Mouse (Mus musculus) intestine, embryonic 16.5 days (tissue): ENCODE results near the gene Cxcr5. TPM values are rescaled to one million over a fixed set of nuclear protein-coding genes. Genes with fewer than 3 reads are reported as not detected.
A peak's percentile ranks its signal among the peaks of the same experiment; 100 is the strongest.
"Not testable (repeated sequence)": the region's sequence is repeated elsewhere in the genome, so short reads cannot be mapped to it uniquely, and the experiment has no call there.

Experiments
- ATAC-seq: fragments of 200-750 bp; cut with Nextera tagmentation; 2 replicates; pipeline ENCODE4 v1.8.0; 2017; ENCODE audit warnings: moderate TSS enrichment, moderate library complexity
- H3K27ac ChIP-seq: fragments of 300-500 bp; sonication (generic); 2 replicates; pipeline ENCODE4 v1.5.1; 2014; ENCODE audit warnings: mild to moderate bottlenecking, low read length
- H3K27me3 ChIP-seq: fragments of 300-500 bp; sonication (generic); replicated peaks from 2 replicates; pipeline ENCODE4 v1.6.1; 2014; ENCODE audit warnings: low read length, control low read depth, mixed read lengths; ENCODE audit not compliant: control insufficient read depth, insufficient read depth
- H3K36me3 ChIP-seq: fragments of 300-500 bp; sonication (generic); 2 replicates; pipeline ENCODE4 v1.6.1; 2014; ENCODE audit warnings: low read length, control low read depth; ENCODE audit not compliant: control insufficient read depth, insufficient read depth
- H3K4me1 ChIP-seq: fragments of 300-500 bp; sonication (generic); 2 replicates; pipeline ENCODE4 v1.6.1; 2014; ENCODE audit warnings: low read length, control low read depth, mixed read lengths; ENCODE audit not compliant: control insufficient read depth, insufficient read depth
- H3K4me2 ChIP-seq: fragments of 300-500 bp; sonication (generic); 2 replicates; pipeline ENCODE4 v1.6.1; 2014; ENCODE audit warnings: low read depth, low read length, control low read depth
- H3K4me3 ChIP-seq: fragments of 300-500 bp; sonication (generic); 2 replicates; pipeline ENCODE4 v1.5.1; 2014; ENCODE audit warnings: mild to moderate bottlenecking, low read length
- H3K9ac ChIP-seq: fragments of 300-500 bp; sonication (generic); 2 replicates; pipeline ENCODE4 v1.6.1; 2014; ENCODE audit warnings: low read depth, low read length
- H3K9me3 ChIP-seq: fragments of 300-500 bp; sonication (generic); 2 replicates; pipeline ENCODE4 v1.6.1; 2016; ENCODE audit warnings: low read length, control low read depth; ENCODE audit not compliant: control insufficient read depth
- WGBS: fragments of 180-500 bp; shearing (Covaris S2); extraction: QIAGEN DNeasy Blood & Tissue Kit; methylation state at CpG from one replicate; pipeline ENCODE4 v1.1.7; 2014; 5-methylcytosine and 5-hydroxymethylcytosine counted together
- polyA plus RNA-seq: library from polyadenylated mRNA; unstranded; fragments of >200 nt; fragmentation: Nextera tagmentation; extraction: Ambion mirVana; gene quantifications from 2 replicates; pipeline ENCODE4 v1.2.1, GENCODE M21; 2015

Cxcr5 gene
- polyA plus RNA-seq, 1 experiment from 2014 or later = 1.1 TPM

DNA sequence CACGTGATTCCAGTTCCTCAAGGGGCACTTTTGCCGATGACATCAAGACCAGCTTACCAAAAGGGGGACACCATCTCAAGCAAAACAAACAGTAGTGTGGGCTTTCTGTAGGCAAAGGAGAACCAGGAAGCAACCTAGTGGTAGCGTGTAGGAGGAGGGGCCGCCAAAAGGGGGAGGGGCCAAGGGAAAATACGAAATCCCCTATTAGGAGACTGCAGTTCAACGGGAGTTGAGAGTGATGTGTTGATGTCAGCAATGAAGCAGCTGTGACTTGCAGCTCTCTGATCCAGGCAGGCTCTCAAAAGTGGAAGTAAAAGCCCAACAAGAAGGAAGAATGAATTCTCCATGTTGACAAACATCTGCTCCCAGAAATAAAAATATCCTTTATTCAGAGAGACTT is 17.7 kb upstream of the Cxcr5 start:
- peak overlapping the region; percentile 23 for H3K4me2 ChIP-seq
- WGBS = 34% methylated on average over 6 of the region's 6 CpGs
- 0 out of 2 replicates have a peak overlapping the region, but pooled peaks have one; percentile 27 for H3K9ac ChIP-seq
- no peaks in the 10 kb centered on the region for H3K4me1 ChIP-seq
- ATAC-seq = 0 out of 2 replicates have a peak, but pooled peaks have one; percentile 24
- no peaks in the 10 kb centered on the region for H3K36me3 ChIP-seq
- no peak overlapping the region for H3K27ac ChIP-seq
- H3K9me3 ChIP-seq = peaks cover 8% of the 10 kb centered on the region
- no peaks in the 10 kb centered on the region for H3K27me3 ChIP-seq
- H3K4me3 ChIP-seq = peak overlapping the region; percentile 3; the same call in 1 of the 2 replicates

- H3K4me3 ChIP-seq, H3K4me2 ChIP-seq, H3K9ac ChIP-seq, ATAC-seq, H3K36me3 ChIP-seq, H3K9me3 ChIP-seq, H3K27me3 ChIP-seq, H3K4me1 ChIP-seq, H3K27ac ChIP-seq: not testable (repeated sequence)
- WGBS = 87% methylated on average over 7 of the region's 7 CpGs
Observed at GRCm38 (mm10) chr9:44576046-44576445, 14.4 kb upstream of the Cxcr5 start.

GRCm38 (mm10) chr9:44575095-44575494 is 13.4 kb upstream of the Cxcr5 start:
- 90% methylated on average over 2 of the region's 2 CpGs for WGBS
- ATAC-seq = no peak

GRCm38 (mm10) chr9:44573306-44573705 is 11.6 kb upstream of the Cxcr5 start:
- WGBS = 71% methylated on average over 4 of the region's 4 CpGs
- no peak for ATAC-seq
- Histone ChIP-seq H3K27me3 (no peaks in the 10 kb centered on the region), H3K9ac (no peak overlapping the region), H3K4me3 (no peak overlapping the region), H3K27ac (no peak overlapping the region), H3K4me2 (no peak overlapping the region), H3K36me3 (no peaks in the 10 kb centered on the region), H3K9me3 (no peaks in the 10 kb centered on the region), H3K4me1 (no peaks in the 10 kb centered on the region)

More at GRCm38 (mm10) chr9:44575095-44575494, 13.4 kb upstream of the Cxcr5 start:
- H3K36me3 ChIP-seq = no peaks in the 10 kb centered on the region
- H3K4me3 ChIP-seq = no peak overlapping the region
- H3K9ac ChIP-seq = no peak overlapping the region
- no peaks in the 10 kb centered on the region for H3K27me3 ChIP-seq
- H3K9me3 ChIP-seq = no peaks in the 10 kb centered on the region
- H3K27ac ChIP-seq = no peak overlapping the region
- no peaks in the 10 kb centered on the region for H3K4me1 ChIP-seq
- H3K4me2 ChIP-seq = no peak overlapping the region

GRCm38 (mm10) chr9:44570939-44571382 is 9.3 kb upstream of the Cxcr5 start:
- 82% methylated on average over 12 of the region's 12 CpGs for WGBS
- no peaks in the 10 kb centered on the region for H3K27me3 ChIP-seq
- ATAC-seq = no peak
- no peak overlapping the region for H3K27ac ChIP-seq
- no peaks in the 10 kb centered on the region for H3K9me3 ChIP-seq
- no peak overlapping the region for H3K9ac ChIP-seq
- no peak overlapping the region for H3K4me2 ChIP-seq
- H3K4me3 ChIP-seq = no peak overlapping the region
- H3K4me1 ChIP-seq = no peaks in the 10 kb centered on the region
- H3K36me3 ChIP-seq = no peaks in the 10 kb centered on the region

GRCm38 (mm10) chr9:44568083-44568455 is 6.4 kb upstream of the Cxcr5 start:
- H3K4me3 ChIP-seq = no peak overlapping the region
- no peak for ATAC-seq
- no peaks in the 10 kb centered on the region for H3K27me3 ChIP-seq
- no peak overlapping the region for H3K4me2 ChIP-seq
- H3K36me3 ChIP-seq = no peaks in the 10 kb centered on the region
- no peaks in the 10 kb centered on the region for H3K9me3 ChIP-seq
- no peak overlapping the region for H3K27ac ChIP-seq
- no peak overlapping the region for H3K9ac ChIP-seq
- no peaks in the 10 kb centered on the region for H3K4me1 ChIP-seq
- WGBS = 50% methylated on average over 7 of the region's 7 CpGs

DNA sequence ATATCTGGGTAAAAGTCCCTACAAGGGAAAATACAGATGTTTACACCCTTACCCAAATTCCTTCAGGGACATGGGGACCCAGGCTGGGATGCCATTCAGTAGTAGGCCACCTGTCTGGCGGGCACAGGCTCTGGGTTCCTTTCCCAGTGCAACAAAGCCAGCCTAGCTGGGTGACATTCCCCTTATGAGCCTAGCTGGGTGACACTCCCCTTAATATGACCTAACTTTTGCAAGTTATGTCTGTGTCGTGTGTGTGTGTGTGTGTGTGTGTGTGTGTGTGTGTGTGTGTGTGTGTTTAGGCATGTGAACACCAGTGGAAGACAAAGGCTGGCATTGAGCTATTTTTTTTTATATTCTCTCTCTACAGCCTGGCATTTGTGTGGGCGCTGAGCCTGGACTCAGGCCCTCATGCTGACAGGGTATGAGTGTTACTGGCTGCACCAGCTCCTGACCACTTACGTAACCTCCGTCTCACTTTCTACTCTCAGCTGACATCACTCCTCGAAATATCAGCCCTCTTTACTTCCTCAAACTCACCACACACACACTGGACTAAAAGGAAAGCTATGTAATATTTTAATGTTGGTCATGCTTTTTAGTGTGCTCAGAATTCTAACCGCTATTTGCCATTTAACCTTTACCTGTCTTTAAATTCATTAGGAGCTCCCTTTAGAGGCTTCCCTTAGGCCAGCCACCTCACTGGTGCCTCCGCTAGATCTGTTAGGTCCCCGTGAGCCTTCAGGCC is 5.8 kb upstream of the Cxcr5 start:
- ATAC-seq = no peak
- Histone ChIP-seq H3K9me3 (no peaks in the 10 kb centered on the region), H3K36me3 (no peaks in the 10 kb centered on the region), H3K4me1 (no peaks in the 10 kb centered on the region), H3K27me3 (no peaks in the 10 kb centered on the region), H3K4me3 (no peak overlapping the region), H3K9ac (no peak overlapping the region), H3K27ac (no peak overlapping the region), H3K4me2 (no peak overlapping the region)
- WGBS = 74% methylated on average over 9 of the region's 9 CpGs

- Histone ChIP-seq H3K4me1 (no peaks in the 10 kb centered on the region), H3K27me3 (no peaks in the 10 kb centered on the region), H3K36me3 (no peaks in the 10 kb centered on the region), H3K4me3 (no peak overlapping the region), H3K27ac (no peak overlapping the region), H3K9me3 (no peaks in the 10 kb centered on the region), H3K9ac (no peak overlapping the region), H3K4me2 (no peak overlapping the region)
- WGBS = 76% methylated on average over 6 of the region's 6 CpGs
- no peak for ATAC-seq
Observed at GRCm38 (mm10) chr9:44565367-44565766, 3.7 kb upstream of the Cxcr5 start.

DNA sequence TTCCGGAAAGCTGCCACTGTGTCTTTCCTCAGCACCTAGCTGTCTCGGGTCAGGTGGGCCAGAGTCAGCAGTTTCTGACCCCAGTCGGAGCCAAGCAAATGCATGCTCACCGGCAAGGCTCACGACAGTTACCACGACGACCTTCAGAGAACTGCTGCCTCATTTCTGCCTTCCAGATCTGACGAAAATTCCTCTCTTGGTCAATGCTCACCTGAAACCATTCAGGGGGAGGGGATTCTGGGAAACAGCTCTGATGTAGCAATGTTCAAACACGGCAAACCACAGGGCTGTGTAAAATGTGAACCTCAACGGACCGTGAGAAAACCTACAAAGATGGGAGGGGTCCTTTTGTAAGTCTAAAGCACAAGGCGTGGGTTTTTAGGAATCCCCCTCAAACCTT is 1.3 kb upstream of the Cxcr5 start:
- Histone ChIP-seq H3K4me3 (no peak overlapping the region), H3K9ac (no peak overlapping the region), H3K27me3 (no peaks in the 10 kb centered on the region), H3K4me1 (no peaks in the 10 kb centered on the region), H3K36me3 (no peaks in the 10 kb centered on the region), H3K4me2 (no peak overlapping the region; the same call in 1 of the 2 replicates), H3K27ac (no peak overlapping the region), H3K9me3 (no peaks in the 10 kb centered on the region)
- WGBS = 53% methylated on average over 12 of the region's 12 CpGs
- no peak for ATAC-seq

DNA sequence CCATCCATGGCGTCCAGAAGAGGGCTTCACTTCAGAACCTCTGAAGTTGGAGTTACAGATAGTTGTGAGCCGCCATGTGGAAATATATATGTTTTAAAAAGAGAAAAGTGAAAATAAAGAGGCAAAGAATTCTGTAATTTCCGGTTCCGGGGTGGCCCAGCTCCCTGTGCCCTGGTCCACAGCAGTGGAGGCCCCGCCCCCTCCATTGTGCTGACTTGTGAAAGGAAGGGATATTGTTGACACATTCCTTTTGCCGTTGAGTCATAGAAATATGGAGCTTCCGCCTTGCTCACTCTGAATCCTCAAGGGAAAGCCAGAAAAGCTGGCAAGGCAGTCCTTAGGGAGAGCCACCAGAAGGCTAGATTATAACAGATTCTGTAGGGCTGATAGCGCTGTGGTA is 9.5 kb downstream of the Cxcr5 start:
- 62% methylated on average over 8 of the region's 8 CpGs for WGBS
- no peak overlapping the region for H3K27ac ChIP-seq
- no peaks in the 10 kb centered on the region for H3K36me3 ChIP-seq
- H3K9ac ChIP-seq = no peak overlapping the region
- no peaks in the 10 kb centered on the region for H3K9me3 ChIP-seq
- H3K27me3 ChIP-seq = no peaks in the 10 kb centered on the region
- peak; percentile 63 for ATAC-seq
- no peak overlapping the region for H3K4me2 ChIP-seq
- no peak overlapping the region for H3K4me3 ChIP-seq
- H3K4me1 ChIP-seq = no peaks in the 10 kb centered on the region
